10 mouse cellular contexts compared by ENCODE assay signal in genomic region chr2:91281366-91281765, GRCm38 (mm10). TPM values are rescaled to one million over a fixed set of nuclear protein-coding genes. Genes with fewer than 3 reads are reported as not detected.
DNase-seq lines count a peak whose midpoint lies in the region; ATAC-seq lines count a peak whose summit lies in the region.
"Had no signal": no experiment of that assay in that cellular context is flagged by ENCODE, and none has a peak within 500 bp of the region (broad histone marks: within the 10 kb centered on the region; RNA-seq: fewer than 3 reads in every experiment).

No protein-coding gene starts in this region.

- no peak overlapping the region for H3K27ac ChIP-seq in heart, embryonic 16.5 days (ENCODE audit: low read length)
- H3K27ac ChIP-seq in midbrain, embryonic 13.5 days: no peak overlapping the region; the same call in 1 of the 2 replicates
- no peak overlapping the region for H3K27ac ChIP-seq in midbrain, embryonic 15.5 days
- peak overlapping the region; percentile 68; the same call in 1 of the 2 replicates for H3K27ac ChIP-seq in stomach, embryonic 16.5 days (ENCODE audit: low read length)
- H3K27ac ChIP-seq: gastrocnemius, adult 2 months; hindbrain, embryonic 13.5 days had no signal

- intact Hi-C loops in heart, postnatal 36 days (cut with DNase I): no loop called here

- peaks cover 24% of the 10 kb centered on the region for H3K4me1 ChIP-seq in heart, embryonic 16.5 days (ENCODE audit: control insufficient read depth, insufficient read depth, low read length)
- H3K4me1 ChIP-seq in midbrain, embryonic 13.5 days (replicated peaks): peaks cover 6% of the 10 kb centered on the region
- peaks cover under 1% of the 10 kb centered on the region; the same call in 1 of the 2 replicates for H3K4me1 ChIP-seq in midbrain, embryonic 15.5 days
- H3K4me1 ChIP-seq in stomach, embryonic 16.5 days (ENCODE audit: control insufficient read depth, insufficient read depth, low read length): peaks cover 17% of the 10 kb centered on the region; the same call in 1 of the 2 replicates

- H3K4me3 ChIP-seq in heart, embryonic 16.5 days (ENCODE audit: low read length): no peak overlapping the region
- H3K4me3 ChIP-seq in midbrain, embryonic 13.5 days (replicated peaks): no peak overlapping the region
- no peak overlapping the region for H3K4me3 ChIP-seq in midbrain, embryonic 15.5 days
- no peak overlapping the region for H3K4me3 ChIP-seq in stomach, embryonic 16.5 days (replicated peaks; ENCODE audit: low read length)
- H3K4me3 ChIP-seq: gastrocnemius, adult 2 months; hindbrain, embryonic 13.5 days had no signal

- H3K9me3 ChIP-seq in heart, embryonic 16.5 days (replicated peaks; ENCODE audit: control insufficient read depth, low read length): no peaks in the 10 kb centered on the region
- H3K9me3 ChIP-seq in midbrain, embryonic 13.5 days: no peaks in the 10 kb centered on the region
- H3K9me3 ChIP-seq in midbrain, embryonic 15.5 days: no peaks in the 10 kb centered on the region
- H3K9me3 ChIP-seq in stomach, embryonic 16.5 days (replicated peaks; ENCODE audit: control insufficient read depth, low read length): no peaks in the 10 kb centered on the region
- H3K9me3 ChIP-seq: hindbrain, embryonic 13.5 days had no signal

- no peaks in the 10 kb centered on the region for H3K27me3 ChIP-seq in heart, embryonic 16.5 days (ENCODE audit: control insufficient read depth, insufficient read depth, low read length)
- no peaks in the 10 kb centered on the region for H3K27me3 ChIP-seq in midbrain, embryonic 13.5 days
- no peaks in the 10 kb centered on the region for H3K27me3 ChIP-seq in midbrain, embryonic 15.5 days (replicated peaks)
- no peaks in the 10 kb centered on the region for H3K27me3 ChIP-seq in stomach, embryonic 16.5 days (ENCODE audit: control insufficient read depth, insufficient read depth, low read length)
- H3K27me3 ChIP-seq: hindbrain, embryonic 13.5 days had no signal

- no peak for DNase-seq in heart, postnatal 36 days
- DNase-seq in kidney, postnatal 4 days: peak; percentile 33 to 55
- no peak for DNase-seq in left cerebral cortex, adult 8-10 months (ENCODE audit: low spot score in 2 of 2)
- no peak for DNase-seq in right cerebral cortex, postnatal 4 days
- DNase-seq: gastrocnemius, adult 2 months had no signal

- H3K9ac ChIP-seq in heart, embryonic 16.5 days (ENCODE audit: low read length): no peak overlapping the region
- 0 out of 2 replicates have a peak overlapping the region, but pooled peaks have one; percentile 23 for H3K9ac ChIP-seq in midbrain, embryonic 13.5 days (replicated peaks)
- H3K9ac ChIP-seq in midbrain, embryonic 15.5 days: no peak overlapping the region
- H3K9ac ChIP-seq in stomach, embryonic 16.5 days (ENCODE audit: low read length): no peak overlapping the region
- H3K9ac ChIP-seq: hindbrain, embryonic 13.5 days had no signal

- 0 out of 2 replicates have a peak, but pooled peaks have one; percentile 24 for ATAC-seq in heart, embryonic 16.5 days (replicated peaks; ENCODE audit: extremely low read depth, insufficient read depth, low FRiP score)
- ATAC-seq in midbrain, embryonic 13.5 days: peak; percentile 32; the same call in 1 of the 2 replicates
- no peak for ATAC-seq in midbrain, embryonic 15.5 days (replicated peaks)
- peak; percentile 90 for ATAC-seq in stomach, embryonic 16.5 days (ENCODE audit: insufficient read depth, low FRiP score)

- WGBS in heart, embryonic 16.5 days: 48% methylated on average over 5 of the region's 5 CpGs
- WGBS in midbrain, embryonic 13.5 days: 55% methylated on average over 5 of the region's 5 CpGs
- WGBS in midbrain, embryonic 15.5 days: 48% methylated on average over 5 of the region's 5 CpGs
- 54% methylated on average over 5 of the region's 5 CpGs for WGBS in stomach, embryonic 16.5 days

- no peaks in the 10 kb centered on the region for H3K36me3 ChIP-seq in heart, embryonic 16.5 days (ENCODE audit: control insufficient read depth, insufficient read depth)
- H3K36me3 ChIP-seq in midbrain, embryonic 13.5 days: peaks cover 36% of the 10 kb centered on the region
- H3K36me3 ChIP-seq in midbrain, embryonic 15.5 days (replicated peaks): no peaks in the 10 kb centered on the region; the same call in 1 of the 2 replicates
- no peaks in the 10 kb centered on the region for H3K36me3 ChIP-seq in stomach, embryonic 16.5 days (ENCODE audit: control insufficient read depth, insufficient read depth, low read length)

- no peak overlapping the region for H3K4me2 ChIP-seq in heart, embryonic 16.5 days (ENCODE audit: low read depth, low read length)
- H3K4me2 ChIP-seq in midbrain, embryonic 13.5 days (replicated peaks): no peak overlapping the region
- no peak overlapping the region for H3K4me2 ChIP-seq in midbrain, embryonic 15.5 days
- no peak overlapping the region for H3K4me2 ChIP-seq in stomach, embryonic 16.5 days (ENCODE audit: low read depth, low read length)
- H3K4me2 ChIP-seq: hindbrain, embryonic 13.5 days had no signal

RNA-seq across cellular contexts. Expression of gene Arfgap2, which starts 16.6 kb away (rescaled TPM):
- 64.9 and 68.9 TPM in 2 replicates for polyA plus RNA-seq in heart, embryonic 16.5 days (2015; fragmentation: Nextera tagmentation; extraction: Ambion mirVana)
- total RNA-seq in heart, postnatal 36 days (2021): 10 to 100 TPM; 57.1 to 60.9 TPM
- 82.6 and 84.5 TPM in 2 replicates for polyA plus RNA-seq in midbrain, embryonic 13.5 days (2015; fragmentation: Nextera tagmentation; extraction: Ambion mirVana)
- polyA plus RNA-seq in midbrain, embryonic 15.5 days (2015; fragmentation: Nextera tagmentation; extraction: Ambion mirVana): 76.0 and 76.1 TPM in 2 replicates
- polyA plus RNA-seq in stomach, embryonic 16.5 days (2015; fragmentation: Nextera tagmentation; extraction: Ambion mirVana): 82.0 and 82.3 TPM in 2 replicates
- total RNA-seq in left cerebral cortex, adult 8-10 months (2022): 10 to 100 TPM; 74.4 to 80.8 (median 79.3) TPM

RNA-seq across cellular contexts. Expression of gene Pacsin3, which starts 25.6 kb away (rescaled TPM):
- polyA plus RNA-seq in heart, embryonic 16.5 days (2015; fragmentation: Nextera tagmentation; extraction: Ambion mirVana): 60.4 and 64.0 TPM in 2 replicates
- total RNA-seq in heart, postnatal 36 days (2021): 100 to 1,000 TPM; 150 to 151 TPM
- polyA plus RNA-seq in midbrain, embryonic 13.5 days (2015; fragmentation: Nextera tagmentation; extraction: Ambion mirVana): 15.6 and 16.2 TPM in 2 replicates
- polyA plus RNA-seq in midbrain, embryonic 15.5 days (2015; fragmentation: Nextera tagmentation; extraction: Ambion mirVana): 12.2 and 15.4 TPM in 2 replicates
- 65.5 and 73.3 TPM in 2 replicates for polyA plus RNA-seq in stomach, embryonic 16.5 days (2015; fragmentation: Nextera tagmentation; extraction: Ambion mirVana)
- 10 to 100 TPM; 40.3 to 47.5 (median 45.7) TPM for total RNA-seq in left cerebral cortex, adult 8-10 months (2022)

RNA-seq across cellular contexts. Expression of gene Ddb2, which starts 44.6 kb away (rescaled TPM):
- polyA plus RNA-seq in heart, embryonic 16.5 days (2015; fragmentation: Nextera tagmentation; extraction: Ambion mirVana): 11.5 and 11.7 TPM in 2 replicates
- total RNA-seq in heart, postnatal 36 days (2021): 1 to 10 TPM; 3.0 to 3.9 TPM
- polyA plus RNA-seq in midbrain, embryonic 13.5 days (2015; fragmentation: Nextera tagmentation; extraction: Ambion mirVana): 15.1 TPM in 2 replicates
- polyA plus RNA-seq in midbrain, embryonic 15.5 days (2015; fragmentation: Nextera tagmentation; extraction: Ambion mirVana): 18.1 and 18.8 TPM in 2 replicates
- 17.1 and 20.5 TPM in 2 replicates for polyA plus RNA-seq in stomach, embryonic 16.5 days (2015; fragmentation: Nextera tagmentation; extraction: Ambion mirVana)
- total RNA-seq in left cerebral cortex, adult 8-10 months (2022): 10 to 100 TPM; 12.7 to 15.5 (median 13.2) TPM

Comparison
In these comparisons a context has a peak if more than half of its experiments do, and no peak if none do; other contexts are left out.
1. DNase-seq: peak in kidney, postnatal 4 days (2 of 2); none in heart, postnatal 36 days (0 of 2), left cerebral cortex, adult 8-10 months (0 of 2) and right cerebral cortex, postnatal 4 days (single experiment).